Mouse (Mus musculus): ENCODE results near the gene Pnkp.

Pnkp gene

GRCm38 (mm10) chr7:44826771-44827170, 30.2 kb upstream of the Pnkp start:
- in situ Hi-C loops (cut with MboI; ENCODE audit: low sequenced_read_pairs), result no loop called here

GRCm38 (mm10) chr7:44828706-44829105, 28.2 kb upstream of the Pnkp start:
- in situ Hi-C loops (cut with MboI; ENCODE audit: low sequenced_read_pairs), result no loop called here

GRCm38 (mm10) chr7:44832763-44833162, 24.2 kb upstream of the Pnkp start:
- in situ Hi-C loops (cut with MboI; ENCODE audit: low sequenced_read_pairs), result no loop called here

- in situ Hi-C loops (cut with MboI; ENCODE audit: low sequenced_read_pairs), result no loop called here
Observed at GRCm38 (mm10) chr7:44835373-44836015, 21.4 kb upstream of the Pnkp start.

GRCm38 (mm10) chr7:44836016-44836404, 20.9 kb upstream of the Pnkp start:
- in situ Hi-C loops (cut with MboI; ENCODE audit: low sequenced_read_pairs), result no loop called here

GRCm38 (mm10) chr7:44836423-44837053, 20.4 kb upstream of the Pnkp start:
- in situ Hi-C loops (cut with MboI; ENCODE audit: low sequenced_read_pairs), result no loop called here

GRCm38 (mm10) chr7:44838073-44838472, 18.9 kb upstream of the Pnkp start:
- in situ Hi-C loops (cut with MboI; ENCODE audit: low sequenced_read_pairs), result no loop called here

- in situ Hi-C loops (cut with MboI; ENCODE audit: low sequenced_read_pairs), result no loop called here
Observed at GRCm38 (mm10) chr7:44839171-44839490, 17.8 kb upstream of the Pnkp start.

- in situ Hi-C loops (cut with MboI; ENCODE audit: low sequenced_read_pairs), result no loop called here
Observed at GRCm38 (mm10) chr7:44839491-44840191, 17.3 kb upstream of the Pnkp start.

- in situ Hi-C loops (cut with MboI; ENCODE audit: low sequenced_read_pairs), result no loop called here
Observed at GRCm38 (mm10) chr7:44840426-44840825, 16.5 kb upstream of the Pnkp start.

GRCm38 (mm10) chr7:44841825-44842463, 15.0 kb upstream of the Pnkp start:
- in situ Hi-C loops (cut with MboI; ENCODE audit: low sequenced_read_pairs), result no loop called here

GRCm38 (mm10) chr7:44845006-44845405, 11.9 kb upstream of the Pnkp start:
- in situ Hi-C loops (cut with MboI; ENCODE audit: low sequenced_read_pairs), result no loop called here

GRCm38 (mm10) chr7:44846804-44847203, 10.1 kb upstream of the Pnkp start:
- in situ Hi-C loops (cut with MboI; ENCODE audit: low sequenced_read_pairs), result no loop called here

GRCm38 (mm10) chr7:44847772-44848171, 9.2 kb upstream of the Pnkp start:
- in situ Hi-C loops (cut with MboI; ENCODE audit: low sequenced_read_pairs), result no loop called here

GRCm38 (mm10) chr7:44848561-44849415, 8.2 kb upstream of the Pnkp start, which contains the start of the genes Akt1s1 and Tbc1d17:
Gene Akt1s1, plus strand, starts transcription at chr7:44848991.
Gene Tbc1d17, minus strand, starts transcription at chr7:44849079.
- in situ Hi-C loops (cut with MboI; ENCODE audit: low sequenced_read_pairs), result no loop called here

GRCm38 (mm10) chr7:44849416-44850111, 7.4 kb upstream of the Pnkp start:
- in situ Hi-C loops (cut with MboI; ENCODE audit: low sequenced_read_pairs), result no loop called here

- in situ Hi-C loops (cut with MboI; ENCODE audit: low sequenced_read_pairs), result no loop called here
Observed at GRCm38 (mm10) chr7:44850146-44850545, 6.8 kb upstream of the Pnkp start.

- in situ Hi-C loops (cut with MboI; ENCODE audit: low sequenced_read_pairs), result no loop called here
Observed at GRCm38 (mm10) chr7:44850789-44851624, 5.9 kb upstream of the Pnkp start.

- in situ Hi-C loops (cut with MboI; ENCODE audit: low sequenced_read_pairs), result no loop called here
Observed at GRCm38 (mm10) chr7:44851625-44852234, 5.2 kb upstream of the Pnkp start.
